Mouse (Mus musculus) thymus, postnatal 25 days (tissue): ENCODE results near the gene Fbxo45.
"Not testable (repeated sequence)": the region's sequence is repeated elsewhere in the genome, so short reads cannot be mapped to it uniquely, and the experiment has no call there.

ENCODE experiments used
- DNase-seq: peaks from one replicate; pipeline ENCODE4 v3.0.0; 2022

The Fbxo45 gene

GRCm38 (mm10) chr16:32246952-32247370 is at the start of gene Fbxo45, which contains the start of gene Wdr53:
Gene Fbxo45, minus strand, starts transcription at chr16:32247158.
Gene Wdr53, plus strand, starts transcription at chr16:32247227.
- DNase-seq, result peak; percentile 96

GRCm38 (mm10) chr16:32291821-32292220 is 44.9 kb upstream of the Fbxo45 start:
- no peak for DNase-seq

GRCm38 (mm10) chr16:32282608-32283007 is 35.6 kb upstream of the Fbxo45 start:
- no peak for DNase-seq

- DNase-seq, result no peak
These were observed 33.3 kb upstream of the Fbxo45 start for GRCm38 (mm10) chr16:32280211-32280610.

- no peak for DNase-seq
These were observed 31.4 kb upstream of the Fbxo45 start for GRCm38 (mm10) chr16:32278396-32278795.

GRCm38 (mm10) chr16:32277308-32278256 is 30.6 kb upstream of the Fbxo45 start, which contains the start of gene Rnf168:
Gene Rnf168, plus strand, starts transcription at chr16:32277459.
- peak; percentile 87 for DNase-seq

- no peak for DNase-seq
These were observed 28.9 kb upstream of the Fbxo45 start for GRCm38 (mm10) chr16:32275830-32276229.

- DNase-seq, result no peak
These were observed 28.1 kb upstream of the Fbxo45 start for GRCm38 (mm10) chr16:32275041-32275440.

- peak; percentile 29 for DNase-seq
These were observed 26.4 kb upstream of the Fbxo45 start for GRCm38 (mm10) chr16:32273338-32273737.

- DNase-seq, result no peak
These were observed 24.3 kb upstream of the Fbxo45 start, which contains the start of gene Smco1 for GRCm38 (mm10) chr16:32271291-32271690. Gene Smco1, plus strand, starts transcription at chr16:32271468.

- peak; percentile 29 for DNase-seq
These were observed 17.3 kb upstream of the Fbxo45 start for GRCm38 (mm10) chr16:32264225-32264624.

GRCm38 (mm10) chr16:32246351-32246791 is 587 bp downstream of the Fbxo45 start:
- DNase-seq, result peak; percentile 57

- DNase-seq, result no peak
These were observed 3.1 kb downstream of the Fbxo45 start for GRCm38 (mm10) chr16:32243901-32244300.

GRCm38 (mm10) chr16:32239428-32240312 is 7.3 kb downstream of the Fbxo45 start:
- DNase-seq, result no peak

GRCm38 (mm10) chr16:32237930-32238680 is 8.9 kb downstream of the Fbxo45 start:
- DNase-seq, result no peak

- DNase-seq, result not testable (repeated sequence)
These were observed 14.9 kb downstream of the Fbxo45 start for GRCm38 (mm10) chr16:32232050-32232449.

- DNase-seq, result no peak
These were observed 24.6 kb downstream of the Fbxo45 start for GRCm38 (mm10) chr16:32222399-32222798.

- DNase-seq, result no peak
These were observed 25.2 kb downstream of the Fbxo45 start for GRCm38 (mm10) chr16:32221803-32222202.

GRCm38 (mm10) chr16:32214804-32215576 is 32.0 kb downstream of the Fbxo45 start:
- no peak for DNase-seq

- DNase-seq, result no peak
These were observed 32.8 kb downstream of the Fbxo45 start for GRCm38 (mm10) chr16:32214156-32214555.

GRCm38 (mm10) chr16:32204902-32205301 is 42.1 kb downstream of the Fbxo45 start:
- peak; percentile 13 for DNase-seq
